Mouse (Mus musculus): ENCODE measurements at regions not wholly inside any gene's neighbourhood (a gene's known extent, or its start where the extent isn't known, plus 50 kb on each side); places are given as distances from the start of the nearest gene placed in this dataset.

DNA sequence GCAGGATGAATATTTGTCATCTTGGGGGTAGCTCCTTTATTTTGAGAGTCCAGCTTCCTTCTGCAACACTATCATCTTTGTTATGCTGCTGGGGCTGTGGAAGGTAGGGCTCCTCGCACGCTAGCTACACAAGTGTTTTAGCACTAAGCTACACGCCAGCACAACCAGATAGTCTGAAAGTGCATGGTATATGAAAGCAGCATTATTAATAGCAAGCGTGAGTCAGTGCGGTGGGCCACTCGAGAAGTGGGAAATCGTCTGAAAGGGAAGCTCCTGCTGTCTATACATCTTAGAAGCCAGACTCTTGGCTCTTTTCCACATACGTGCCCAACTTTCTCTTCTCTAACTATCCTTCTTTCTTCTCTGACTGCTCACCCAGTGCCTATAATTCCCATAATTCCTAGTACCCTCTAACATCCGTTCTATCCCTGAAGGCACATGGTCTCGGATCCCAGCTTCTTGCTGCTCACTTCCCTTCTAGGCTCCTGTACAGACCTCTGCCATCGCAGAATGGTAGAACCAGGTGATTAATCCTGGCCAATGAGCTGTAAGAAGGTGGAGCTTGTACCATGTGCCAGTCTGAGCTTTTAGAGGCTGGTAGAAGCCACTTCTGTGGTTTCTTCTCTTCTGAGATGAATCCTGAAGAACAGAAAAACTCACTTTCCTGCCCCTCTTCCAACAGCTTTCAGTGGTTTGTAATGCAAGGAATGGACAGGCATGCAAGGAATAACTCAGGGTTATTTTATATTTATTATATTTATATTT lies 55.5 kb downstream of the E030025P04Rik start:
- no peak overlapping the region for H3K4me2 ChIP-seq (ENCODE audit: low read depth, low read length)
- H3K9ac ChIP-seq (ENCODE audit: low read length), result no peak overlapping the region
- ATAC-seq (ENCODE audit: low read depth), result no peak
- no peak overlapping the region for H3K4me3 ChIP-seq (ENCODE audit: low read length)
- no peaks in the 10 kb centered on the region for H3K27me3 ChIP-seq (ENCODE audit: control insufficient read depth, insufficient read depth, low read depth, low read length)
- no peaks in the 10 kb centered on the region for H3K9me3 ChIP-seq (ENCODE audit: control insufficient read depth, low read length)
- WGBS, result 77% methylated on average over 11 of the region's 11 CpGs
- H3K36me3 ChIP-seq (ENCODE audit: control insufficient read depth, insufficient read depth, low read length), result no peaks in the 10 kb centered on the region
- no peak overlapping the region for H3K27ac ChIP-seq (ENCODE audit: low read length)
- H3K4me1 ChIP-seq (replicated peaks; ENCODE audit: control insufficient read depth, insufficient read depth, low read length), result no peaks in the 10 kb centered on the region

DNA sequence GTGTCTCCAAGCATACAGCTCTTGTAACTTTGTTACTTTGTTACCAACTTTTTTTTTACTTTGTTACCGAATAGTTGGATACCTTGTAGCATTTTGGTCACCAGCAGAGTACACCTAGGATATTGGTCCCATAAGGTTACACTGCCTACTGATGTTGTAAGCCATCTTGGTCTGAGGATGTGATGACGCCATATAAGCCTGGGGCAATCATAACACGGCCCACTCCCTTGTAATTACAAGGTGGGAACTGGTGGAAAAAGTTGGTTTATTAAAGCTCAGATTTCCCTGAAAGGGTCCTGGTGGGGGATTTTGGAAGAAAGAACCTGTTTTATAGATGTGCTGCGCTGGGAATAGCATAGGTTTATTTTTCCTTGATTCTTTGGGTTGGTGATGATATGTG lies 62.2 kb downstream of the E030025P04Rik start:
- H3K4me1 ChIP-seq (replicated peaks; ENCODE audit: control insufficient read depth, insufficient read depth, low read length), result no peaks in the 10 kb centered on the region
- H3K9ac ChIP-seq (ENCODE audit: low read length), result no peak overlapping the region
- 88% methylated on average over 4 of the region's 4 CpGs for WGBS
- H3K27ac ChIP-seq (ENCODE audit: low read length), result no peak overlapping the region
- no peak overlapping the region for H3K4me3 ChIP-seq (ENCODE audit: low read length)
- H3K27me3 ChIP-seq (ENCODE audit: control insufficient read depth, insufficient read depth, low read depth, low read length), result no peaks in the 10 kb centered on the region
- ATAC-seq (ENCODE audit: low read depth), result no peak
- no peak overlapping the region for H3K4me2 ChIP-seq (ENCODE audit: low read depth, low read length)
- H3K9me3 ChIP-seq (ENCODE audit: control insufficient read depth, low read length), result no peaks in the 10 kb centered on the region
- no peaks in the 10 kb centered on the region for H3K36me3 ChIP-seq (ENCODE audit: control insufficient read depth, insufficient read depth, low read length)

DNA sequence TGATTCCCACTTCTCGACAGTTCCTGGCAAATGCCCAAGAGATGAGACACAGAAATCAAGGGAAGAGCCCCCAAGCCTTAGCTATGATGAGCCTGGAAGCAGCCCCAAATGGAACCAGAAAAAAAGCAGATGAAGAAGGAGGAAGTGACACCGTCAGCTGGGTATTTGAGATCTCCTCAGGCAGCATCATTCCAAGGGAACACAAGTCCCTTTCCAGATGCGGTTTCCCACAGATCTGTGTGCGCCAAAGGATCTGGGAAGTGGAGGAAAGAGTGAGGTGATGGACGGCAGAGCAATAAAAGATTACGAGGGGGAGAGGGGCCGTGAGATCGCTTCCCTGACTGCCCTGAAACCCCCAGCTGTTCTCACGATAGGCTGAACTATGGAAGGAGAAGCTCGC lies 62.7 kb downstream of the E030025P04Rik start:
- H3K4me1 ChIP-seq (replicated peaks; ENCODE audit: control insufficient read depth, insufficient read depth, low read length), result no peaks in the 10 kb centered on the region
- H3K9ac ChIP-seq (ENCODE audit: low read length), result no peak overlapping the region
- H3K27ac ChIP-seq (ENCODE audit: low read length), result no peak overlapping the region
- ATAC-seq (ENCODE audit: low read depth), result no peak
- 52% methylated on average over 10 of the region's 10 CpGs for WGBS
- H3K36me3 ChIP-seq (ENCODE audit: control insufficient read depth, insufficient read depth, low read length), result no peaks in the 10 kb centered on the region
- no peak overlapping the region for H3K4me3 ChIP-seq (ENCODE audit: low read length)
- no peaks in the 10 kb centered on the region for H3K27me3 ChIP-seq (ENCODE audit: control insufficient read depth, insufficient read depth, low read depth, low read length)
- H3K4me2 ChIP-seq (ENCODE audit: low read depth, low read length), result no peak overlapping the region
- no peaks in the 10 kb centered on the region for H3K9me3 ChIP-seq (ENCODE audit: control insufficient read depth, low read length)

DNA sequence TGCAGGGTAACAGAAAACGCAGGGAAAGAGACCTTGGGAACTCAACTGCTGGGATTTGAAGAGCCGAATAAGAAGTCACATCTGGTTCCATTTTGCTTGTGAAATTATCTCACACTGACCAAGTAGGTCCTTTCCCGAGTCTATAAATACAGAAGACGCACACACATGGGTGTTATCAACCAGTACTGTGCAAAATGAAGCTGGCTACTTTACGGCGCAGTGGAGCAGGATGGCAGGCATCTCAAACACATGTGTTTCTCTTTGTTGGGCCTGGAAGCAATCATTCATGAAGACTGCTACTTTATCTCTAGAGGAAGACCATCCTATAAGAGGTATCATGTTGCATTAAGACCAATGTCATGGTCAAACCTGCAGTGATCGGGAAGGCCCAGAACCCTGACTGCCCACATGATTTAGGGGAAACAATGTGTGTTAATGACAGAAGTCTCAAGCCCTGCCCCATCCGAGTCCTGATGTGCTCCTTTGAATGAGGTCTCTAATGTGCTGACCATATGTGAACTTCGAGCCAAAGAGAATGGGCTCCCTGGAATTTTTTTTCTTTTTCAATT lies 63.2 kb downstream of the E030025P04Rik start:
- Histone ChIP-seq H3K27me3 (ENCODE audit: control insufficient read depth, insufficient read depth, low read depth, low read length) (no peaks in the 10 kb centered on the region), H3K9ac (ENCODE audit: low read length) (no peak overlapping the region), H3K4me3 (ENCODE audit: low read length) (no peak overlapping the region), H3K4me2 (ENCODE audit: low read depth, low read length) (no peak overlapping the region), H3K27ac (ENCODE audit: low read length) (no peak overlapping the region), H3K4me1 (replicated peaks; ENCODE audit: control insufficient read depth, insufficient read depth, low read length) (no peaks in the 10 kb centered on the region), H3K9me3 (ENCODE audit: control insufficient read depth, low read length) (no peaks in the 10 kb centered on the region), H3K36me3 (ENCODE audit: control insufficient read depth, insufficient read depth, low read length) (no peaks in the 10 kb centered on the region)
- 76% methylated on average over 9 of the region's 9 CpGs for WGBS
- no peak for ATAC-seq (ENCODE audit: low read depth)

DNA sequence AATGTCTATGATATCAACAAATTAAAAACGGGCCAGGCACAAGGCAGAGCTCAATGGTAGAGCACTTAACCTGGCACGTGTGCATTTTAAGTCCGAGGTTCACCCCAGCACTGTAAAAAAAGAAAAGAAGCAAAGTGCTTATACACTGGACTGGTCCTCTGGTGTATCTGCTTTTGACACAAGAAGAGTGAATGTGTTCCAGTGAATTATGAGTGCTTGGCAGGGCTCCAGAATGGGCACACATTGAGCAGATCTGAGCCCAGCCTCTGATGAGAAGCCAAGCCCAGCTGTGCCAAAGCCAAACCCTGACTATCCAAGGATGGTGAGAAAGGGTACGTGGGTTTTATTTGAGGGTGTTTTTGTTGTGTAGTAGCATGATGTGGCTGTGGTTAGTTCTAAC lies 64.7 kb downstream of the E030025P04Rik start:
- H3K9me3 ChIP-seq (ENCODE audit: control insufficient read depth, low read length), result no peaks in the 10 kb centered on the region
- no peaks in the 10 kb centered on the region for H3K36me3 ChIP-seq (ENCODE audit: control insufficient read depth, insufficient read depth, low read length)
- 69% methylated on average over 4 of the region's 4 CpGs for WGBS
- no peak for ATAC-seq (ENCODE audit: low read depth)
- H3K27ac ChIP-seq (ENCODE audit: low read length), result no peak overlapping the region
- H3K4me1 ChIP-seq (replicated peaks; ENCODE audit: control insufficient read depth, insufficient read depth, low read length), result no peaks in the 10 kb centered on the region
- no peak overlapping the region for H3K4me2 ChIP-seq (ENCODE audit: low read depth, low read length)
- H3K4me3 ChIP-seq (ENCODE audit: low read length), result no peak overlapping the region
- no peaks in the 10 kb centered on the region for H3K27me3 ChIP-seq (ENCODE audit: control insufficient read depth, insufficient read depth, low read depth, low read length)
- no peak overlapping the region for H3K9ac ChIP-seq (ENCODE audit: low read length)

DNA sequence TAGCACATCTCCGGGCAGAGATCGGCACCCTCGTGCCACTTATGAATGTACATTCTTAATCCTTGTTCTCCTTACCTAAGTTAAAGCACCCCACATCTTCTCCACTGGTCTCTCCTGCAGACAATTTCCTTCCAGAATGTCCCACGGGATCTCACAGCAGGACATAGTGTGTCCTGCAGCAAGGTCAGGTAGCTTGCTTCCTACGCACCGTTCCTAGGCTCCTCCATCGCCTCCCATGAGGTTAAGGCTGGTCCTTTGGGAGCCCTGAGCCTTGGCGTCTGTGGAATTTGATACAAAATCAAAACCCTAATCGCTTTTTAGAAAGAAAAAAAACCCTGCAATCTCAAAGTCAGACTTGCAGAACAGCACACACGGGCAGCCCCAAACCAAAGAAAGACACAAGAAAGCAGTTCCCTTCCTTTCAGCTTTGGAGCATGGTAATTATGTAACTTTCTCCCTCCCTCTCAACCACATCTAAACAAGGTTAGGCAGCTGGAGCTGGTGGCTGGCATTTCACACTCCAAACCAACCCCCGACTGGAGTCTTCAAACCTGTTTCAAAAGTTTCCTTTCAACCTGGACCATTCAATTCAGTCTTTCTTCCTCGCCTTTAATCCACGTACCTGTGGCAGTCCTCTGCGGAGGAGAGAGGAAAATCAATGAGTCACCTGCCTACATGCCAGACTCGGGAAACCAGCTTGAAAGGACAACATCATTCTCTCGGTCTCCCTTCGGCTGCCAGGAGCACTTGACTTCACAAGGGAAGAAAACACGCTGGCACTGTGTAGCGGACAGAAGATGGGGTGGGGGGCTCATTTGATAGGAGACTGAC lies 67.4 kb downstream of the E030025P04Rik start:
- no peak for ATAC-seq (ENCODE audit: low read depth)
- H3K9me3 ChIP-seq (ENCODE audit: control insufficient read depth, low read length), result no peaks in the 10 kb centered on the region
- H3K4me3 ChIP-seq (ENCODE audit: low read length), result no peak overlapping the region
- no peaks in the 10 kb centered on the region for H3K27me3 ChIP-seq (ENCODE audit: control insufficient read depth, insufficient read depth, low read depth, low read length)
- H3K9ac ChIP-seq (ENCODE audit: low read length), result no peak overlapping the region
- 0 out of 2 replicates have a peak, but pooled peaks cover under 1% of the 10 kb centered on the region for H3K4me1 ChIP-seq (replicated peaks; ENCODE audit: control insufficient read depth, insufficient read depth, low read length)
- no peak overlapping the region for H3K4me2 ChIP-seq (ENCODE audit: low read depth, low read length)
- no peaks in the 10 kb centered on the region for H3K36me3 ChIP-seq (ENCODE audit: control insufficient read depth, insufficient read depth, low read length)
- no peak overlapping the region for H3K27ac ChIP-seq (ENCODE audit: low read length)
- WGBS, result 62% methylated on average over 19 of the region's 19 CpGs

DNA sequence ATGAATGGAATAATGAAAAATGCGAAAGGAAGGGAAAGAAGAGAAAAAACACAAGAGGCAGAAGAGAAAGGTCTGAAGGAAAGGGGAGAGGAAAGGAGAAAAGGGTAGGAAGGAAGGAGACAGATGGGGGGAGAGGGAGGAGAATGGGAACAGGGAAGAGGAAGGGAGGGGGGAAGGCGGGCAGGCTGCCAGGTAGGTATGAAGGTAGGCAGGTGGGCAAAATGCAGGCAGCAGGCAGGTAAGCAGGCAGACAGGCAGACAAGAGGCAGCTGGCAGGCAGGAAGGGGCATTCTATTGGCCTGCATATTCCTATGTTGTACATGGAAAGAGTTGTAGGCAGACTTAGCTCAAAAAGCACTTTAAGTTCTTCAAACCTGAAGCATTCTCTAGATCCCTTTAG lies 72.8 kb downstream of the E030025P04Rik start:
- ATAC-seq (ENCODE audit: low read depth), result no peak
- peaks cover 23% of the 10 kb centered on the region for H3K4me1 ChIP-seq (replicated peaks; ENCODE audit: control insufficient read depth, insufficient read depth, low read length)
- no peaks in the 10 kb centered on the region for H3K36me3 ChIP-seq (ENCODE audit: control insufficient read depth, insufficient read depth, low read length)
- no peaks in the 10 kb centered on the region for H3K9me3 ChIP-seq (ENCODE audit: control insufficient read depth, low read length)
- no peak overlapping the region for H3K9ac ChIP-seq (ENCODE audit: low read length)
- no peak overlapping the region for H3K4me3 ChIP-seq (ENCODE audit: low read length)
- H3K4me2 ChIP-seq (ENCODE audit: low read depth, low read length), result no peak overlapping the region
- H3K27ac ChIP-seq (ENCODE audit: low read length), result no peak overlapping the region
- 60% methylated on average over 2 of the region's 2 CpGs for WGBS
- no peaks in the 10 kb centered on the region for H3K27me3 ChIP-seq (ENCODE audit: control insufficient read depth, insufficient read depth, low read depth, low read length)

DNA sequence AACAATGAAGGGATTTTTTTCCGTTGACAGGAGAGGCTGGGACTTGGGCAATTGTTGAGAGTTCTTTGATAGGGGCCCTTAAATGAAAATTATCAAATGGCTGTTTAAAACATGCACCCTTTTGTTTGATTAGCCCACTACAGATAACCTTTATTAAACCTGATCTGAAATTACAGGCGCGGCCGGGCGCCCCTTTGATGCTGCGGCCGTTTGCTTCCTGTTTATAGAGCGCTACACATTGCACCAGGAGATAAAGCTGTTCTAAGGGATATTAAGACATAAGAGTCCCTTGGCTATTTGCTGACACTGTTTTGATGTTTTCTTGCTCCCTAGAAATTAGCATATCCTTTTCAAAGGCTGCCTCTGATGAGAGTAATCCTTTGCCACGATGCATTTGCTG lies 73.8 kb downstream of the E030025P04Rik start:
- Histone ChIP-seq H3K27ac (ENCODE audit: low read length) (no peak overlapping the region), H3K27me3 (ENCODE audit: control insufficient read depth, insufficient read depth, low read depth, low read length) (no peaks in the 10 kb centered on the region), H3K4me3 (ENCODE audit: low read length) (no peak overlapping the region), H3K4me2 (ENCODE audit: low read depth, low read length) (no peak overlapping the region), H3K9me3 (ENCODE audit: control insufficient read depth, low read length) (no peaks in the 10 kb centered on the region), H3K9ac (ENCODE audit: low read length) (no peak overlapping the region), H3K36me3 (ENCODE audit: control insufficient read depth, insufficient read depth, low read length) (no peaks in the 10 kb centered on the region), H3K4me1 (replicated peaks; ENCODE audit: control insufficient read depth, insufficient read depth, low read length) (peaks cover 23% of the 10 kb centered on the region)
- ATAC-seq (ENCODE audit: low read depth), result peak; percentile 49; the same call in 1 of the 2 replicates
- WGBS, result 30% methylated on average over 9 of the region's 9 CpGs

DNA sequence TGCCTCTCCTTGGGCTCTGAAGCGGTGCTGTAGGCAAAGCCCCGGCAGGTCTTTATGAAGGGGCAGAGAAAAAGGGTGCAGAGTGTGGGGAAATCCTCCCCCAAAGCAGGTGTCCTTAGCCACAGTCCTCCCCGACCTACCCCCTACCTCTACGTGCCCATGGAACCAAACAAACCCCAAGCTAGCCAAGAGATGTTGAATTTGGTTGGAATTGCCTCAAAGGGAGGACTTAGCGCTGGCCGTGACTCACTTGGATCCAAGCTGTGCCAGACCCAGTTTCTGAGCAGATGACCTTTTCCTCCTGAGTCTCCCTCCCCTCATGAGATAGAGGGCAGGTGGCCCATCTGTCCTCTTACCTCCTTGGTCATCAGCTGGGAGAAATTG lies 74.9 kb downstream of the E030025P04Rik start:
- Histone ChIP-seq H3K27me3 (ENCODE audit: control insufficient read depth, insufficient read depth, low read depth, low read length) (no peaks in the 10 kb centered on the region), H3K9me3 (ENCODE audit: control insufficient read depth, low read length) (no peaks in the 10 kb centered on the region), H3K36me3 (ENCODE audit: control insufficient read depth, insufficient read depth, low read length) (no peaks in the 10 kb centered on the region), H3K9ac (ENCODE audit: low read length) (no peak overlapping the region), H3K4me2 (ENCODE audit: low read depth, low read length) (no peak overlapping the region), H3K27ac (ENCODE audit: low read length) (no peak overlapping the region), H3K4me1 (replicated peaks; ENCODE audit: control insufficient read depth, insufficient read depth, low read length) (peaks cover 23% of the 10 kb centered on the region), H3K4me3 (ENCODE audit: low read length) (no peak overlapping the region)
- no peak for ATAC-seq (ENCODE audit: low read depth)
- 49% methylated on average over 6 of the region's 6 CpGs for WGBS

Data from lung, embryonic 16.5 days (tissue).